Mouse (Mus musculus) hindbrain, embryonic 11.5 days (tissue): ENCODE results near the gene Zdhhc6. TPM values are rescaled to one million over a fixed set of nuclear protein-coding genes. Genes with fewer than 3 reads are reported as not detected.

ENCODE experiments used
- ATAC-seq: fragments of 200-750 bp; cut with Nextera tagmentation; 2 replicates; pipeline ENCODE4 v1.8.0; 2017; ENCODE audit warnings: mild to moderate bottlenecking, moderate TSS enrichment, moderate library complexity; ENCODE audit not compliant: low FRiP score
- DNase-seq: peaks from one replicate; pipeline ENCODE4 v3.0.0-alpha.2; 2015; ENCODE audit warnings: low spot score
- H3K27ac ChIP-seq: fragments of 300-500 bp; sonication (generic); 2 replicates; pipeline ENCODE4 v1.5.1; 2014; ENCODE audit warnings: mild to moderate bottlenecking, low read depth, low read length
- H3K27me3 ChIP-seq: fragments of 300-500 bp; sonication (generic); 2 replicates; pipeline ENCODE4 v1.6.1; 2014; ENCODE audit warnings: mild to moderate bottlenecking, low read length, moderate library complexity, mixed read lengths; ENCODE audit not compliant: control insufficient read depth, insufficient read depth
- H3K36me3 ChIP-seq: fragments of 300-500 bp; sonication (generic); 2 replicates; pipeline ENCODE4 v1.6.1; 2014; ENCODE audit warnings: mild to moderate bottlenecking, low read length, moderate library complexity, mixed read lengths; ENCODE audit not compliant: control insufficient read depth, insufficient read depth
- H3K4me1 ChIP-seq: fragments of 300-500 bp; sonication (generic); replicated peaks from 2 replicates; pipeline ENCODE4 v1.6.1; 2014; ENCODE audit warnings: low read length, mixed read lengths; ENCODE audit not compliant: control insufficient read depth, insufficient read depth
- H3K4me2 ChIP-seq: fragments of 300-500 bp; sonication (generic); replicated peaks from 2 replicates; pipeline ENCODE4 v1.6.1; 2014; ENCODE audit warnings: mild to moderate bottlenecking, low read depth, low read length
- H3K4me3 ChIP-seq: fragments of 300-500 bp; sonication (generic); 2 replicates; pipeline ENCODE4 v1.5.1; 2014; ENCODE audit warnings: low read depth, low read length
- H3K9ac ChIP-seq: fragments of 300-500 bp; sonication (generic); 2 replicates; pipeline ENCODE4 v1.6.1; 2014; ENCODE audit warnings: low read depth, low read length
- H3K9me3 ChIP-seq: fragments of 300-500 bp; sonication (generic); 2 replicates; pipeline ENCODE4 v1.6.1; 2016; ENCODE audit warnings: low read length; ENCODE audit not compliant: control insufficient read depth
- WGBS: fragments of 180-500 bp; shearing (Covaris S2); extraction: QIAGEN DNeasy Blood & Tissue Kit; methylation state at CpG from one replicate; pipeline ENCODE4 v1.1.7; 2014; 5-methylcytosine and 5-hydroxymethylcytosine counted together
- polyA plus RNA-seq: library from polyadenylated mRNA; unstranded; fragments of >200 nt; fragmentation: Nextera tagmentation; extraction: Ambion mirVana; gene quantifications from 2 replicates; pipeline ENCODE4 v1.2.1, GENCODE M21; 2014

Gene Zdhhc6
- polyA plus RNA-seq = 106 and 109 TPM in 2 replicates

DNA sequence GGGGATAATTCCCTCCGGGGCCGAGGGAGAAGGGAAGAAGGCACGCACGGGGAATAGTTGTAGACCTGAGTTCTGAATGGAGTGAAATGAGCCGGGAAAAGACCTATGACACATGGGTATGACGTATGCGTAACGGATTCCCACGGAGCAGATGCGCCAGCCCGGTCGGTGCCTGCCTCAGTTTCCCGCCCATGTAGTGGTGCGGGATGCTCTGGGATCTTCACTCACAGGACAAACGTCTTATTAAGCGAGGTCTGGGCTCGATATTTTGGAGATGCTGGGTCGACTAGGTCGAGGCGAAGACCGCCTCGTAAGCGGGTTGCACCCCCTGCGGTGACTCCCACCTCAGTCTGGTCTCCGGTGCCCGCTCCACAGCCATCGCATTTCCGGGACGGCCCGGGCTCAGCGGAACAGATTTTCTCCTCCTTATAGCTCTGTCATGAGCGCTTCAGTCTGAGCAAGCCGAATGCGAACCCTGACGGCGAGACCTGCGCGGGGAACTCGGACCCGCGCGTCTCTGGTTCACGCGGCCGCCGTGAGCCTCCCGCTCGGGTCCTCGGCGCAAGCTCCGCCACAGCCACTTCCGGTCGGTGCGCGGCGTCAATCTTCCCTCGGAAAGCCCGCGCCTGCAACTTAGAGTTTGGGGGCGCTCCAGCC lies at the start of gene Zdhhc6:
Zdhhc6 (minus strand) TSS at position 581 of the 657 bp plus-strand sequence.
- Histone ChIP-seq H3K36me3 (no peaks in the 10 kb centered on the region), H3K9me3 (no peaks in the 10 kb centered on the region), H3K4me3 (peak within 1 kb of the TSS; percentile 52), H3K27ac (peak within 1 kb of the TSS; percentile 59), H3K27me3 (no peaks in the 10 kb centered on the region), H3K4me1 (0 out of 2 replicates have a peak, but pooled peaks cover 2% of the 10 kb centered on the region), H3K9ac (peak within 1 kb of the TSS; percentile 84), H3K4me2 (peak within 1 kb of the TSS; percentile 81)
- ATAC-seq (peak; percentile 85), DNase-seq (peak; percentile 87)
- WGBS = under 1% methylated on average over 60 of the region's 60 CpGs

DNA sequence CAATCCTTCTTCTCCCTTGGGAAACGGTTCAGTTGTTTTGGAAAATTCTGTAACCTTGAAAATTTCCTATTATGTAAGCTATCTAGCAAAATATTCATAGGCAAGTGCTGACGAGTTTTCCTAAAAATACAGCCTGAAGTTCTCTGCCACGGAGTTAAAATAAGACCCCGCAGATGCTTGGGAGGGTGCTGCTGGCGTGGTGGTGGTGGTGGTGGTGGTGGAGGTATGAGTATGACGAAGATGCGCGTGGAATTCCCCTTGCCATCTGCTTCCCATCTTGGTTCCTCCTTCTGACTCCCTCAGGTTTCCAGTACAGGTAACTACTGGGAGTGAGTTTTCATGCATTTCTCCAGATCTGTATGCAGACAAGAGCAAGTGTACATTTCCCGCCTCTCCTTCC lies 46.8 kb upstream of the Zdhhc6 start:
- H3K9ac ChIP-seq = no peak overlapping the region
- H3K4me1 ChIP-seq = no peaks in the 10 kb centered on the region
- no peak for ATAC-seq
- DNase-seq = no peak
- H3K27ac ChIP-seq = no peak overlapping the region
- no peak overlapping the region for H3K4me3 ChIP-seq
- 93% methylated on average over 9 of the region's 9 CpGs for WGBS
- H3K36me3 ChIP-seq = no peaks in the 10 kb centered on the region
- H3K27me3 ChIP-seq = no peaks in the 10 kb centered on the region
- H3K9me3 ChIP-seq = no peaks in the 10 kb centered on the region
- no peak overlapping the region for H3K4me2 ChIP-seq

DNA sequence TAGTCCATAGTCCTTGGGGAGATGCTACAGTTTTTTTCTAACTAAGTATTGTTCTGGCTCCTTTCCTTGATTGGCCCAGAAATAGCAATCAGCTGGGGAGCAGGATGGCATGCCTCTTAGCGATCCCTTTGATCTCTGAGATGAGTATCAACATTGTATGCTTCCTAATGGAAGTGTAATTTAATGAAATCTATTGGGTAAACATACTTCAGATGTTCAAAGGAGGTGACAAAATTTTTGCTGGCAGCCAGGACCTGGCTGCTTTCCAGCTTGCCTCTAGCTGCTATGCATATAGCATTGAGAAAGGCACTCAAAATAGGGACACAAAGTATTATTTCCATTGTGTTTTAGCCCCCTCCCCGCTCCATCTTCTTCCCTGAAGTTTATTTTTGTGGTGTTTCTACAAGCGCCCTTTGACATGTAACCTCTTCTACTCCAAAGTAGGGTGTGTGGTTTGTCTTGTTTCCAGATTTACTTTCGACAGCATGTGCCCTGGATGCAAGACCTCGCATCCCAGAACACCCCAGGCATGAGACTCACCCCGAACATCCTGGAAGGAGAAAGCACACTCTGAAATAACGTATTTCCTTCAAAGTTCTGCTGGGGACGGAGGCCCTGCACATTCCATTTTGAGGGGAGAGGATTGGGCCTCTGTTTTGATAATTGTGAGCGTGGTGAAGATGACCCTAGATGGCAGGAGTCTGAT lies 35.0 kb upstream of the Zdhhc6 start:
- ATAC-seq (no peak), DNase-seq (no peak)
- Histone ChIP-seq H3K9me3 (no peaks in the 10 kb centered on the region), H3K27me3 (no peaks in the 10 kb centered on the region), H3K9ac (no peak overlapping the region), H3K4me3 (no peak overlapping the region), H3K4me1 (no peaks in the 10 kb centered on the region), H3K36me3 (no peaks in the 10 kb centered on the region), H3K27ac (no peak overlapping the region), H3K4me2 (no peak overlapping the region)
- WGBS = 82% methylated on average over 9 of the region's 9 CpGs

DNA sequence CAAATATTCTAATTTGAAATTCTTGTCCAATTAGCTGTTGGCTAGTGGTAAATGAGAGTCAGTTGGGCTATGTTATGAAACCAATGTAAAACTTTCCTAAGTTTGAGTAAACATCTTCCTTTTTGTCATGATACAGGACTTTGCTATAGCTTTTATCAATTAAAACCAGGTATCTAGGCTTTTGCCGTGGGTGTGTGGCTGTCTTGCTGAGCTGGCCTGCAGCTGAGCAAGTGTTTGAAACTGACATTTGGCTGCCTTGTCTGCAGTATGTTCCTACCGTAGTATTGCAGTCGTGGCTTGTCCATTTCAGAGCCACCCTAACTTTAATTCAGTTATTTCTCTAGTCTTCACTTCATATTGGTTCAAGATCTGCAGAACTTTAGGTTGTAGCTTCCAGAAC lies 32.4 kb upstream of the Zdhhc6 start:
- Histone ChIP-seq H3K4me1 (no peaks in the 10 kb centered on the region), H3K36me3 (no peaks in the 10 kb centered on the region), H3K4me2 (no peak overlapping the region), H3K27me3 (no peaks in the 10 kb centered on the region), H3K9ac (no peak overlapping the region), H3K27ac (no peak overlapping the region), H3K4me3 (no peak overlapping the region), H3K9me3 (no peaks in the 10 kb centered on the region)
- DNase-seq (no peak), ATAC-seq (no peak)
- 90% methylated on average over 3 of the region's 3 CpGs for WGBS

DNA sequence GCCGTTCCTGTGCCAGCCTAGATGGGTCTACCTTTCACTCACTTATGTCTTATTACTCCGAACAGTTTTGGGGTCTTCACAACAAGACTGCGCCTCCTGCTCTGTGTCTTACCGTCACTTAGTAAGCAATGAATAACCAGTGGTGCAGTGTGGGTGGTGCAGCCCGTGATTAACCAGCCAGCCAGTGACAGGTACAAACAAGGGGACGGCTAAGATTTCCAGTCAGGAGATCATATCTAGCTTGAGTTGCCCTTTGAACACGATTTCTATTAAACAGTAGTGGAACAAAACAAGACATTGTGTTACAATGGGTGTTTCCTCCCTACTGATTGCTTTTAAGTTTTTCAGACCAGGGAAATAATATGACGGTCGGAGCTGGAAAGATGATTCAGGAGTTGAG lies 27.4 kb upstream of the Zdhhc6 start:
- no peak for ATAC-seq
- H3K4me1 ChIP-seq = no peaks in the 10 kb centered on the region
- no peaks in the 10 kb centered on the region for H3K36me3 ChIP-seq
- H3K9ac ChIP-seq = no peak overlapping the region
- H3K4me2 ChIP-seq = no peak overlapping the region
- no peaks in the 10 kb centered on the region for H3K27me3 ChIP-seq
- DNase-seq = no peak
- WGBS = 89% methylated on average over 9 of the region's 9 CpGs
- H3K4me3 ChIP-seq = no peak overlapping the region
- no peaks in the 10 kb centered on the region for H3K9me3 ChIP-seq
- H3K27ac ChIP-seq = no peak overlapping the region

DNA sequence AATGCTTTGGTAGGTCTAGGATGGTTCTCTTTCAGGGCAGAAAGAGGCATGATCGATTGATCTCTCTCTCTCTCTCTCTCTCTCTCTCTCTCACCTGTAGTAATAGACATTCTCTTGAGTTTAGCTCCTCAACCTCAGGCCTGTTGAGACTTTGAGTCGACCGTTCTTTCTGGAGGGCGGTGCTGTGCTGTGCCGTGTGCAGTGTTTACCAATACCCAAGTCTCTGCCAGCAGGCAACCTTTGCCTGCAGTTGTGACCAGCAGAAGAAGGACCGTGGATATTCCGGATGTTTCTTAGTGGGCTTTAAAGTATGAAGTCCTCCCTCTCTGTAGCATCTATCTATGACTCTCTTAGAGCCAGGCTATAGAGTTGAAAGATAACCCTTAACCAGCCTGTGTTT lies 26.6 kb upstream of the Zdhhc6 start:
- H3K4me3 ChIP-seq = no peak overlapping the region
- no peak overlapping the region for H3K27ac ChIP-seq
- 96% methylated on average over 7 of the region's 7 CpGs for WGBS
- H3K36me3 ChIP-seq = no peaks in the 10 kb centered on the region
- DNase-seq (no peak), ATAC-seq (no peak)
- H3K9me3 ChIP-seq = no peaks in the 10 kb centered on the region
- H3K9ac ChIP-seq = no peak overlapping the region
- H3K27me3 ChIP-seq = no peaks in the 10 kb centered on the region
- H3K4me1 ChIP-seq = no peaks in the 10 kb centered on the region
- H3K4me2 ChIP-seq = no peak overlapping the region

DNA sequence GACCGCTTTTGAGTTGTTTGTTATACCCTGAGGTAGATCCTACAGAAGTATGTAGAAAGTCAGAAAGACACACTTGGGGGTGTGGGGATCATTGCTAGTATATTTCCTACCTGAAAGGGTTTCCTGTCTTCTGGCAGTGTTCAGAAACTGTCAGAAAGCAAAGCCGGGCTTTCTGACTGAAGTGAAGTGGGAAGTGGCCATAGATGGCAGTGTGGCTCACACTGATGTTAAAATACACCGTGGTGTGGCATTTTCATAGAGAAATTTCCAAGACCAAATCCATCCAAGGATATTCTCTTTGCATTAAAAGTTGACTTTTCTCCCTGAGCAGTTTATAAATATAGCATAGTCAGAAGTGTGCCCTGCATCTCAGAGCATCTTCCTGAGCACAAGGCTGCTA lies 25.5 kb upstream of the Zdhhc6 start:
- H3K9me3 ChIP-seq = no peaks in the 10 kb centered on the region
- H3K27me3 ChIP-seq = no peaks in the 10 kb centered on the region
- no peak overlapping the region for H3K27ac ChIP-seq
- 83% methylated on average over 3 of the region's 3 CpGs for WGBS
- DNase-seq = no peak
- H3K4me3 ChIP-seq = no peak overlapping the region
- no peaks in the 10 kb centered on the region for H3K4me1 ChIP-seq
- ATAC-seq = no peak
- no peaks in the 10 kb centered on the region for H3K36me3 ChIP-seq
- H3K9ac ChIP-seq = no peak overlapping the region
- no peak overlapping the region for H3K4me2 ChIP-seq

DNA sequence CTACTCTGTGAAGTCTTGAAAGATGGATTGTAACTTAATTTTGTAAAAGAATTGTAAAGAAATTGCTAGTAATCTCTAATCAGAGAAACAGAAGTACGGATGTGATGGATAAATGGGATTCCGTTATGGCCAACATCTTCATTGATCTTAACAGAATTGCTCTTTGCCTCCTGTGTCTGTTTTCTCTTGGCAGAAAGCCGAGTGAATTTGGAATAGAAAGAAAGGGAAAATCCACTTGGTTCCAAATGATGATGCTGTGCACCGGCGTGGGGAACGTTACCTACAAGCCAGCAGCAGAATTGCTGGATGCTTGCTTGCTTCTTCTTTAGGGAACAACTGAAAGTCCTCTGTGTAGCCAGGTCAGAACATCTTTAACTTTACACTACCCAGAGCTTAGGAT lies 24.7 kb upstream of the Zdhhc6 start:
- H3K9me3 ChIP-seq = no peaks in the 10 kb centered on the region
- H3K4me3 ChIP-seq = no peak overlapping the region
- no peak overlapping the region for H3K27ac ChIP-seq
- H3K4me2 ChIP-seq = no peak overlapping the region
- no peaks in the 10 kb centered on the region for H3K4me1 ChIP-seq
- no peak for ATAC-seq
- DNase-seq = no peak
- no peaks in the 10 kb centered on the region for H3K36me3 ChIP-seq
- H3K27me3 ChIP-seq = no peaks in the 10 kb centered on the region
- WGBS = 92% methylated on average over 6 of the region's 6 CpGs
- H3K9ac ChIP-seq = no peak overlapping the region

DNA sequence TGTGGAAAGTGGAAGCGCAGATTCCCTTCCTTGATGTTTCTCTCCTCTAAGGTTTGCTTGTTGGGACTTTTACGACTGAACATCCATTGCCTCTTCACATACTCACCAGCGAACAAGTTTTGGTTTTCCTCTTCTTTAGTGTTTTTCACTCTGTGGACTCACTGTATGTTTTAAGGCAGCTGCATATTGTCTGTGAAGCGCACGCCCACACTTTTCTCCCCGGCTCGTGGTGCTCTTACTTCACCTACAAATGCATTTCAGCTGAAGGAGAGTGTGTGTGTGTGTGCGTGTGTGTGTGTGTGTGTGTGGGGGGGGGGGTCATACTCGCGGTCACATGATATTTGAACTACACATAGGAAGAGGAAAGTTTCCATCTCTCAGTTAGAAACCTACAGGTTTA lies 21.8 kb upstream of the Zdhhc6 start:
- Histone ChIP-seq H3K4me1 (no peaks in the 10 kb centered on the region), H3K9ac (no peak overlapping the region), H3K4me2 (no peak overlapping the region), H3K27ac (no peak overlapping the region), H3K27me3 (no peaks in the 10 kb centered on the region), H3K9me3 (no peaks in the 10 kb centered on the region), H3K4me3 (no peak overlapping the region), H3K36me3 (no peaks in the 10 kb centered on the region)
- WGBS = 96% methylated on average over 10 of the region's 10 CpGs
- DNase-seq (no peak), ATAC-seq (no peak)
